Mouse (Mus musculus): ENCODE data around the gene Ifitm6.
"Not testable (repeated sequence)": the region's sequence is repeated elsewhere in the genome, so short reads cannot be mapped to it uniquely, and the experiment has no call there.

Gene Ifitm6

DNA sequence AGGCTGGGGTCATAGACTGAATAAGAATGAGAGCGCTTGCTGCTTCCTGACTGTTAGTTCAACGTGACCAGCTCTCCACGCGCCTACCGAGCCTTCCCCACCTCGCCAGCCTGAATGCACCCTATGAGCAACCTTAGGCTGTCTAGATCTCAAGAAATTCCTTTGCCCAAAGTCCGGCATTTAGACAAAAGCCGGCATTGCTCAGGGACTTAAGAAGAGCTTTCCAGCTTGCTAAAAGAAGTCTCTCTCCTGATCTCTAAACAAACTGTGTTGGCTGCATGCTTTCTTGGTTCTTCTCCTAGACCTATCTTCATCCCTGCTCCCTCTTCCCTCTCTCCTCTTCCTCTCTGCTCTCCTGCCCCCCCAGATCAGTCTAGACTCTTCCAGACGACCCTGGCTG, 42.8 kb downstream of the Ifitm6 start:
- DNase-seq (ENCODE audit: extremely low read depth, low read depth, low spot score): no peak

DNA sequence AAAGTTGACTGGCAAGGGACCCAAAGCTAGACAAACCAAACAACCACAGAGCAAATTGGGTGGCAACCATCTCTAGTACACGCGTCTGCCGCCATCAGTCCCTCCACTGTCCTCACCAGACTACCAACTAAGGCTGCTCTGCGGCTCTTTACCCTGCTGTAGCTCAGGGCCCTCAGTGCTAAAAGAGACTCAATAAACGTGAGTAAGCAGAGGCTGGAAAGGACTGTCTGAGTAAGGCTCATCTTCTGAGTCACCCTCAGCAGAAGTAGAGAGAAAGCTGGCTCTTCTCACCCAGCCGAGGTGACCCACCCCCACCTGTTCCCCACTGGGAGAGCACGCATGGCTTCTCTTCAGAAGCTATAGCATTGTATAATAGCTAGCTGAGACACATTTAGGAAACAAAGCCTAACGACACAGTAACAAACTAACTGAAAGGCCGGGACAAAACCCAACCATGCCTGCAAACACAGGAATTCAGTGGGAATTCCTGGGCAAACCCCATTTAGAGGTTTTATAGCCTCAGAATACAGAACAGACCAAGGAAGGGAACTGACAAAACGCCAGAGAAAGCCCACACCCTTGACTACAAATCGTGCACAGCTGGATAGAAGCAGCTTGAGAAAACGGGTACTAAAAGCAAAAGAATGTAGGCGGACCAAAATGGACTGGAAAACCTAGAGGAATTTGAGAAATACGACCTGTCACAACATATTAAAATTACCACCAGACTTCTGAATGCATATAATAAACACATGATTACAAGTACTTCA, 44.1 kb downstream of the Ifitm6 start:
- no peak for DNase-seq (ENCODE audit: extremely low read depth, low read depth, low spot score)

DNA sequence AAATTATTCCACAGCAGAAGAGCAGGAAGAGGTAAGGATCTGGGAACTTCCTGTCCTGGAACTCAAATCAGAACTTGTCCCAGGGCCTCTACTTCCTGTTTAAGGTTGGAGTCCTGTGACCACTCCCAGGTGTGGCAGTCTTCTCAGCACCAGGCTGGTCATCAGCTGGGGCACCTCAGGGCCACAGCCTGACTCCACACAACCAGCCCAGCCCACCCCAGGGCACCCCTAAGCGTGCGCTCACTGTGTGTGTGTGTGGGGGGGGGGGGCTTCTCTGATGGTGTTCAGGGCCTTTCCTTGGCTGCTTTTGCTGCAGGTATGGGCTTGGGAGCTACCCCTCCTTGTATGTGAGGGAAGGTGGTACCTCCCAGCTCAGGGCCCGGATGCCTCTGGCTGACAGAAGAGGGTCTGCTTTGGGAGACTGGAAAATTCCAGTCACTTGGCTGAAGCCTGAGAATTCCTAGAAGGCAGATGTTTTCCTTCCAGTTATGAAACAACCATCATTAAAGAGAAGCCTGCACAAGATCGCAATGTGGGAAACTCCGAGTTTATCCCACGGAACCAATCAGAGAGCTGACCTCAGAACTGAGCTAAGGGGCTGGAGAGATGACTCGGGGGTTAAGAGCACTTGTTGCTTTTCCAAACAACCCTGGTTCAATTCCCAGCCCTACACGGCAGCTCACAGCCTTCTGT, 46.1 kb downstream of the Ifitm6 start:
- no peak for DNase-seq (ENCODE audit: extremely low read depth, low read depth, low spot score)

DNA sequence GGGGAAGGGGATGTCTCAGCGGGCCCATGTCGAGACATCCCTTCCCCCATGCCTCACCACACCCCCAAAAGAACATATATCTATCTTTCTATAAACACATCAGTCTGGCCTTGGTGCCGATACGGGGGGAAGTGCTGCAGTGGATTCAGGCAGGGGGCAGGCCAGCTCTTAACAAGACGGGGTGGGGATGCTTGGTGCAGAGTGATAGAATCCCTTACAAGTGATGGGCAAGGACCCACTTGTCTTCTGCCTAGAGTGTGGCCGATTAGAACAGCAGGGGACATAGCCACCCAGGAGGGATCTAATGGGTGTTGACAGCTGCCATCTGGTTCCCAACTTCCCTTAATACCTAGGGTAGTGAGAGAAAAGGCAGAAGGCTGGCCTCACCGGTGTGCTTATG, 46.8 kb downstream of the Ifitm6 start:
- no peak for DNase-seq (ENCODE audit: extremely low read depth, low read depth, low spot score)

- not testable (repeated sequence) for DNase-seq (ENCODE audit: extremely low read depth, low read depth, low spot score)
Observed at GRCm38 (mm10) chr7:140968710-140969109, 49.0 kb downstream of the Ifitm6 start.

DNA sequence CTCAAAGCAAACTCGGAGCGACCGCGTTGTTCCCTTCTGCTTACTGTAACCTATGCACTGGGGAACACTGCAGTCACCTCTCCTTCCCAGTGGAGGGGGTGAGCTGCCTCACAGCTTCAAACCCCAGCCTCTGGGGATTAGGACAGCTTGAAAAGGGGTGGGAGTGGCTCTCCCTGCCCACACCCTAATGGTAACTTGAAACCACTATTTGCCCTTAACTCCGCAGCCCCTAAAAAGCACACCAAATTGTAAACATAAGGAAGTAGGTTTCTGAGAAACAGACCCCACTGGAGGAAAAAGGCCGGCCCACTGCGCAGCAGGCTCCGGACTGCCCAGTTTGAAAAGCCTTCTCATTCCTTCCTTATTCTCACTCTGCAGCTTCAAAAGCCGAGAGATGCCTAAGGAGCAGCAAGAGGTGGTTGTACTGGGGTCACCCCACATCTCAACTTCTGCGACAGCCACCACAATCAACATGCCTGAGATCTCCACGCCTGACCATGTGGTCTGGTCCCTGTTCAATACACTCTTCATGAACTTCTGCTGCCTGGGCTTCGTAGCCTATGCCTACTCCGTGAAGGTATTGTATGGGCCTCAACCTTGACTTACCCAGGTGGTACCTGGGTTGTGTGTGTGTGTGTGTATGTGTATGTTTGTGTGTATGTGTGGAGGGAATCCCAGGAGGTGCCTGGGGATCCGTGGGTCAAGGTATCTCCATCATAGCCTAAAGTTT, 49.7 kb downstream of the Ifitm6 start:
- no peak for DNase-seq (ENCODE audit: extremely low read depth, low read depth, low spot score)

DNA sequence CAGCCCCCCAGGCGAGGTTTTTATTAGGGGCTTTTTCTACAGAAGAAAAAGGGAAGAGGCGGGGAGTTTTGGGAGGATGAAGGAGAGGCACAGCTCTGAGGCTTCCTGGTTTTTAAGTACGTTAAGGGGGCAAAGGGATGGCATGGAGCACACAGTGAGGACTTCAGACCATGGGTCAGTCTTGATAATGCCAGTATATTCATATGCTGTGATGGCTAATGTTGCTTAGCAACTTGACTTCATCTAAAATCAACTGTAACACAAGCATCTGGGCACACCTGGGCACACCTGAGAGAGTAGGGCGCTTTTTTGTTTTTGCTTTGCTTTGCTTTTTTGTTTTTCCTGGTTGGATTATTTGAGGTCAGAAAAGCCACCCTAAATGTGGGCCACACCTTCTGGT, 50.8 kb downstream of the Ifitm6 start, which contains the start of gene Ifitm1:
TSS of gene Ifitm1 (plus strand) at position 301 of the 400 bp plus-strand sequence.
- DNase-seq (ENCODE audit: extremely low read depth, low read depth, low spot score): no peak
